Mouse (Mus musculus): Measurements from ENCODE around the gene Adamtsl4. TPM values are rescaled to one million over a fixed set of nuclear protein-coding genes. Genes with fewer than 3 reads are reported as not detected.
A peak's percentile ranks its signal among the peaks of the same experiment; 100 is the strongest.

Gene Adamtsl4
- polyA plus RNA-seq, 1 experiment from 2014 or later = 5.4 TPM

- WGBS = 87% methylated on average over 3 of the region's 3 CpGs
- ATAC-seq (ENCODE audit: insufficient number of reproducible peaks, low FRiP score, low TSS enrichment, low read depth) = no peak
- H3K9ac ChIP-seq = no peak overlapping the region
- peaks cover 59% of the 10 kb centered on the region for H3K4me1 ChIP-seq
- no peak overlapping the region for H3K4me3 ChIP-seq
- H3K36me3 ChIP-seq = peaks cover 42% of the 10 kb centered on the region
- no peak overlapping the region for H3K27ac ChIP-seq
- no peak overlapping the region for H3K4me2 ChIP-seq
- no peaks in the 10 kb centered on the region for H3K27me3 ChIP-seq
- H3K9me3 ChIP-seq = no peaks in the 10 kb centered on the region
Observed at GRCm38 (mm10) chr3:95663969-95664608, 23.6 kb downstream of the Adamtsl4 start.

DNA sequence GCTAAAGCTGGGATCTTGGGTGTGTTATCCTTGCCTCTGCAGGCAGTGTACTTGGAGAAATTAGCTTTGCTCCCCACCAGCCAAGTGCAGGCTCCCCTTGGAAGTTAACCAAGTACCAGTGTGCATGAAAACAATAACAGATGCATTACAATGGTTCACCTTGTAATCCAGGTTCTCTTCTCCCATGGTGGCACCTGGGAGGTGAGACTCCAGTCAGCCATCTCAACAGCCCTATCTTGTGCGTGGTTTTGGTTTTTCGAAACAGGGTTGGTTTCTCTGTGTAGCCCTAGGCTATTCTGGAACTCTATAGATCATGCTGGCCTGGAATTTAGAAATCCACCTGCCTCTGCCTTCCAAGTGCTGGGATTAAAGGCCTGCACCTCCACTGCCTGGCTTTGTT, 24.2 kb downstream of the Adamtsl4 start:
- Histone ChIP-seq H3K4me2 (no peak overlapping the region), H3K4me3 (no peak overlapping the region), H3K27ac (no peak overlapping the region), H3K27me3 (no peaks in the 10 kb centered on the region), H3K9ac (no peak overlapping the region), H3K36me3 (peaks cover 42% of the 10 kb centered on the region), H3K4me1 (peaks cover 57% of the 10 kb centered on the region), H3K9me3 (no peaks in the 10 kb centered on the region)
- WGBS = 67% methylated on average over 2 of the region's 2 CpGs
- no peak for ATAC-seq (ENCODE audit: insufficient number of reproducible peaks, low FRiP score, low TSS enrichment, low read depth)

DNA sequence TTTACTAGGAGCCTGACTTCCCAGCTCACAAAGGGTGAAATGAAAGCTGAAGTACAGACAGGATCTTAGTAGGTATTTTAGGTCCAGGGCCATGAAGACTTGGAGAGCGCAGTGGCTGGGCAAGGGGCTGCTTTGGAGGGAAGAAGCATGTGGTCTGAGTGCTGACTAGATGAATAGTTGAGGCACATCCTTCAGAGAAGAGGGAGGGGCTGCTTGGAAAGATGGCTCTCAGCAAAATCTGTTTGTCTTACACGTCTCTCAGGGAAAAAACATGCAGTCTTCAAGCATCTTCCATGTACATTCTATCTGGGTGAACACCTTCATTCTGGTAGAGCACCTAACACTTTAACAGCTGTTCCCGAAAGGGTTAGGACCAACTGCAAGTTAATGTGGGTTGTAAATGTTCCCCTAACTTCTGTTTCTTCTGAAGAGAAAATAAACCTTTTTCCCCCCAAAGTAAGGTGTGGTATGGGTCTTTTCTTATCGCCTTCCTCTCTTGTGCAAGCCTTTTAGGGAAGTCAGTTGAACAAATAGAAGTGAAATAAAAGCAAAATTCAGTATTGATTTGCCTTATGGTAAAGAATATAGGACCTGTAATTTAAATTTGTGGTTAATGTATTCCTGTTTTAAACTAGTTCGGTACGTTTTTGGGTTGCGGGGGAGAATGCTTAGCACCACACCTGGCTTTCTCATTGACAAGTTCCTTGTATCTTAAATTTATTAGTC, 24.8 kb downstream of the Adamtsl4 start:
- ATAC-seq (ENCODE audit: insufficient number of reproducible peaks, low FRiP score, low TSS enrichment, low read depth) = no peak
- Histone ChIP-seq H3K4me2 (no peak overlapping the region; the same call in 1 of the 2 replicates), H3K36me3 (peaks cover 42% of the 10 kb centered on the region), H3K9me3 (no peaks in the 10 kb centered on the region), H3K27me3 (no peaks in the 10 kb centered on the region), H3K4me3 (no peak overlapping the region), H3K27ac (no peak overlapping the region), H3K4me1 (peaks cover 55% of the 10 kb centered on the region), H3K9ac (no peak overlapping the region)
- 70% methylated on average over 7 of the region's 7 CpGs for WGBS

DNA sequence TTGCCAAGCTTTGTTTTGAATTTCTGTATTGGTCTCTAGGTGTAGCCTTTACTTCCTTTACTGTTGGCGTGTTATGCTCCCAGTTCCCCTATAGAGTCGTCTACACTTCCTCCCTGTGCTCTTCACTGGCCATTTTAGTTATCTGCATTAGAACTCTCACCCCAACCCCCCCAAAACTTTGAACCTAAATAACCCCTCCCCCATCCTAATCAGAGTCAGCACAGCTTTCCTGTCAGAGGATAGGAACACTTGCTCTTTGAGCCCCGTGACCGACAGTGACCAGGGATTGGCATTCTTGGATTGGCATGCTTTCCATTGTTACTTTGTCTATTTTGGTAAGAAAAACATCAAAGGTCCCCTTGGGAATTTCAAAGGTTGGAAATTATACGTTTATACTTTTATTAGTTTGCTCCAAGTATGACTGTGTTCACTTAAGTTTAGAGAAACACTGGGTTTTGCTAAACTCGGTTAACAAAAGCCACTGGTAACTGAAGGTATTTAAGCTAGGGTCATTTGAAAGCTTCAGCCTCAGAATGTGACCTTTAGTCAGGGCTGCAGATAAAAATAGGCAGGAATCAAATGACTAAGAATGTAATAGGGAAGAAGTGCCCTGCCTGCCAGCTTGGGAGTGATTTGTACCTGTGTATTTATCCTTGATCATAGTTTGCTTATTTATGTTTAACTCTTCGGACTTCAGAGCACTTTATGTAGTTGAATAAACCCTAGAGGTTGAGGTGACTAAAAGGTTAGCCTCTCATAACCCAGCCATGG, 25.6 kb downstream of the Adamtsl4 start:
- peaks cover 42% of the 10 kb centered on the region for H3K36me3 ChIP-seq
- WGBS = 50% methylated on average over 7 of the region's 7 CpGs

GRCm38 (mm10) chr3:95660788-95661478, 26.8 kb downstream of the Adamtsl4 start:
- no peak for ATAC-seq (ENCODE audit: insufficient number of reproducible peaks, low FRiP score, low TSS enrichment, low read depth)
- no peaks in the 10 kb centered on the region for H3K9me3 ChIP-seq
- H3K27ac ChIP-seq = peak overlapping the region; percentile 1; the same call in 1 of the 2 replicates
- no peaks in the 10 kb centered on the region for H3K27me3 ChIP-seq
- H3K4me2 ChIP-seq = peak overlapping the region; percentile 62
- WGBS = 22% methylated on average over 2 of the region's 2 CpGs
- H3K36me3 ChIP-seq = peaks cover 42% of the 10 kb centered on the region
- peaks cover 41% of the 10 kb centered on the region for H3K4me1 ChIP-seq
- H3K9ac ChIP-seq = peak overlapping the region; percentile 99; the same call in 1 of the 2 replicates
- peak overlapping the region; percentile 95 for H3K4me3 ChIP-seq

More for the DNA sequence above, 25.6 kb downstream of the Adamtsl4 start:
- Histone ChIP-seq H3K9me3 (no peaks in the 10 kb centered on the region), H3K27ac (no peak overlapping the region), H3K4me1 (peaks cover 52% of the 10 kb centered on the region), H3K4me3 (0 out of 2 replicates have a peak overlapping the region, but pooled peaks have one; percentile 1), H3K9ac (no peak overlapping the region), H3K4me2 (peak overlapping the region; percentile 62; the same call in 1 of the 2 replicates), H3K27me3 (no peaks in the 10 kb centered on the region)
- no peak for ATAC-seq (ENCODE audit: insufficient number of reproducible peaks, low FRiP score, low TSS enrichment, low read depth)

DNA sequence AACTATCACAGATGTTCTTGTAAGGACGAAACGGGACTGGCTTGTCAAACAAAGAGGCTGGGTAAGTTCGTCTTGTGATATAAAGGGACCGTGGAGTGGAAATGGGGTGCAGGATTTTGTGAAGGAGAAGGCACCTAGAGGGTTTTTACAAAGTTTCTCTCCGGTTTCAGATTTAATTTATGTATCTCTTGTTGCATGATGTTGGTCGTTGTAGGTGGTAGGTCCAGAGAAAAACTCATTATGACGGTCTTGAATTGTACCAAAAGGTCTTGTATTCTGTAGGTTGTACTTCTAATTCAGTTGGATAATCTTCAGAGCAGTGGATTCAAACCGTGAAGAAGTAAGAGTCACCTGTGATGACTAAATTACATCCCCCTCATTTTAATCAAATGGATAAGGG, 27.8 kb downstream of the Adamtsl4 start:
- Histone ChIP-seq H3K4me1 (peaks cover 40% of the 10 kb centered on the region), H3K27me3 (no peaks in the 10 kb centered on the region), H3K9ac (peak overlapping the region; percentile 99), H3K27ac (peak overlapping the region; percentile 99), H3K4me2 (peak overlapping the region; percentile 62), H3K36me3 (peaks cover 35% of the 10 kb centered on the region), H3K9me3 (no peaks in the 10 kb centered on the region), H3K4me3 (peak overlapping the region; percentile 95)
- ATAC-seq (ENCODE audit: insufficient number of reproducible peaks, low FRiP score, low TSS enrichment, low read depth) = no peak
- WGBS = 1% methylated on average over 8 of the region's 8 CpGs

DNA sequence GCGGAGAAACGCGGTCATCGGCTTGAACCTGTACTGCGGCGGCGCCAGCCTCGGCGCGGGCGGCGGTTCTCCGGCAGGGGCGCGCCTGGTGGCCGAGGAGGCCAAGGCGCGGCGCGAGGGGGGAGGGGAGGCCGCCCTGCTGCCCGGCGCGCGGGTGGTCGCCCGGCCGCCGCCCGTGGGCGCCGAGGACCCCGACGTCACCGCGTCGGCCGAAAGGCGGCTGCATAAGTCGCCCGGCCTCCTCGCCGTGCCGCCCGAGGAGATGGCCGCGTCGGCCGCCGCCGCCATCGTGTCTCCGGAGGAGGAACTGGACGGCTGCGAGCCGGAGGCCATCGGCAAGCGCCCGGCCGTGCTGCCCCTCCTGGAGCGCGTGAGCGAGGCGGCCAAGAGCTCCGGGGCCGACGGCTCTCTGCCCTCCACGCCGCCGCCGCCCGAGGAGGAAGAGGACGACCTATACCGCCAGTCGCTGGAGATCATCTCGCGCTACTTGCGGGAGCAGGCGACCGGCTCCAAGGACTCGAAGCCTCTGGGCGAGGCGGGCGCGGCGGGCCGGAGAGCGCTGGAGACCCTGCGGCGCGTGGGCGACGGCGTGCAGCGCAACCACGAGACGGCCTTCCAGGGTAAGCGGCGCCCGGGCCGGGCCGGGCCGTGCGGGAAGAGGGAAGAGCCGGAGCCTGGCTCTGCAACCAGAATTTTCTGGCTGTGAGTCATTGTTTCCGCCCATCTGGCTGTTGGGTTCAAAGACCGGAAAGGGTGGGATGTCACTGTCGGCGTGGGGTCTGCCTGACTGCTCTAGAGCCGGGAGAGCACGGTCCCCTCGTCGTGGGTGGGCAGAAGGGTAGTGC, 28.6 kb downstream of the Adamtsl4 start:
- Histone ChIP-seq H3K4me2 (peak overlapping the region; percentile 62), H3K9me3 (no peaks in the 10 kb centered on the region), H3K27ac (peak overlapping the region; percentile 99), H3K9ac (peak overlapping the region; percentile 99), H3K4me3 (peak overlapping the region; percentile 95), H3K4me1 (peaks cover 38% of the 10 kb centered on the region), H3K36me3 (peaks cover 27% of the 10 kb centered on the region), H3K27me3 (no peaks in the 10 kb centered on the region)
- peak; percentile 74 for ATAC-seq (ENCODE audit: insufficient number of reproducible peaks, low FRiP score, low TSS enrichment, low read depth)
- under 1% methylated on average over 98 of the region's 113 CpGs for WGBS

DNA sequence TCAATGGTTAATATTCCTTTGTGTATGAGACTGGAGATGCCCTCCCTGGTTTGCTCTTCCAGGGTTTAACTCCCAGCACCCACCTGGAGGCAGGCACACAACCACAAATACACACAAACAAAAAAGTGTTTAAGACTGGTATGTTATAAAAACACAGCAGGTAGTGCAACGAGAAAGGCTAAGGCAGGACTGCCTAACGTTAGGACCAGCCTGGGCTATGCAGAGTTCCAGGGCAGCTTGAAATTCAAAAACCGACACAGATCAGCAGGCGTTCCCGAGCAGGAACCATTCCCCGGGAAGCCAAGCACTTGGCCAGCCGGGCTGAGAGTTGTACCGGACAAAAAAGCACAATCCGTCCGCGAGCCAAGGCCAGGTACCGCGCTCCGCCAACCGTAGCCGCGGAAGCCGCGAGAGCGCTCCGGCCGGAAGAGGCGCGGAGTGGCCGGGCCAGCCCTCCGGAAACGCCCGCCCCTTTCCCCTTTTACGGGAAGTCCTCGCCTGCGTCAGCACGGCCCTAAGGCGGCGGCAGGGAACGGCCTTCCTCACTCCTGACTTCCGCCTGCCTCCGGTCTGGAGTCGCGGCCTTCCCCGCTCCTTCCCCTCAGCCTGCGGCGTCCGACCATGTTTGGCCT, 29.4 kb downstream of the Adamtsl4 start, which contains the start of gene Mcl1:
TSS of gene Mcl1 (plus strand) at position 553 of the 632 bp plus-strand sequence.
- H3K4me1 ChIP-seq = peaks cover 37% of the 10 kb centered on the region
- H3K36me3 ChIP-seq = peaks cover 19% of the 10 kb centered on the region
- peak within 1 kb of the TSS; percentile 99 for H3K9ac ChIP-seq
- no peaks in the 10 kb centered on the region for H3K27me3 ChIP-seq
- peak; percentile 94 for ATAC-seq (ENCODE audit: insufficient number of reproducible peaks, low FRiP score, low TSS enrichment, low read depth)
- H3K4me2 ChIP-seq = peak within 1 kb of the TSS; percentile 62
- H3K9me3 ChIP-seq = no peaks in the 10 kb centered on the region
- under 1% methylated on average over 43 of the region's 43 CpGs for WGBS
- peak within 1 kb of the TSS; percentile 99 for H3K27ac ChIP-seq
- H3K4me3 ChIP-seq = peak within 1 kb of the TSS; percentile 95

- Histone ChIP-seq H3K4me3 (peak overlapping the region; percentile 95), H3K27ac (peak overlapping the region; percentile 99; the same call in 1 of the 2 replicates), H3K36me3 (peaks cover 14% of the 10 kb centered on the region; the same call in 1 of the 2 replicates), H3K27me3 (no peaks in the 10 kb centered on the region), H3K4me2 (peak overlapping the region; percentile 54; the same call in 1 of the 2 replicates), H3K9ac (no peak overlapping the region), H3K4me1 (peaks cover 39% of the 10 kb centered on the region), H3K9me3 (no peaks in the 10 kb centered on the region)
- no peak for ATAC-seq (ENCODE audit: insufficient number of reproducible peaks, low FRiP score, low TSS enrichment, low read depth)
- 80% methylated on average over 3 of the region's 3 CpGs for WGBS
Observed at GRCm38 (mm10) chr3:95657711-95658110, 30.0 kb downstream of the Adamtsl4 start.

DNA sequence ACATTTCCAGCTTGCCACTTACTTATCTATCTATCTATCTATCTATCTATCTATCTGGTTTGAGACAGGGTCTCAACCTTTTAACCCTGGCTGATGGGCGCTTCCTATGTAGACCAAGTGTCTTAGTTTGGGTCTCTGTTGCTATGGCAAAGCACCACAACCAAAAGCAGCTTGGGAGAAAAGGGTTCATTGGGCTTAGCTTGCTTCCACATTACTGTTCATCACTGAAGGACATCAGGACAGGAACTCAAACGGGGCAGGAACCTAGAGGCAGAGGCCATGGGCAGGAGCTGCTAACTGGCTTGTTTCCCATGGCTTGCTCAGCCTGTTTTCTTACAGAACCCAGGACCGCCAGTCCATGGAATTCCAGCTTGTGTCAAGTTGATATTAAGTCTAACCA, 30.6 kb downstream of the Adamtsl4 start:
- 87% methylated on average over 3 of the region's 3 CpGs for WGBS
- peaks cover 37% of the 10 kb centered on the region for H3K4me1 ChIP-seq
- peaks cover 10% of the 10 kb centered on the region; the same call in 1 of the 2 replicates for H3K36me3 ChIP-seq
- H3K27ac ChIP-seq = no peak overlapping the region
- ATAC-seq (ENCODE audit: insufficient number of reproducible peaks, low FRiP score, low TSS enrichment, low read depth) = no peak
- H3K9me3 ChIP-seq = no peaks in the 10 kb centered on the region
- no peak overlapping the region for H3K9ac ChIP-seq
- H3K4me2 ChIP-seq = no peak overlapping the region
- no peak overlapping the region for H3K4me3 ChIP-seq
- no peaks in the 10 kb centered on the region for H3K27me3 ChIP-seq

Data from limb, embryonic 15.5 days (tissue).